Mouse (Mus musculus) CH12.LX (cell line): ENCODE results near the gene Kif22.

Experiments used
- CHD2 ChIP-seq: IDR thresholded peaks from 2 replicates; pipeline ENCODE4 v1.6.1; 2011; ENCODE audit warnings: low read length, improper control_type of control experiment
- CTCF ChIP-seq, 2 experiments: IDR thresholded peaks in 1 of 2; conservative IDR thresholded peaks in 1 of 2; 2 replicates each; pipeline ENCODE4 v1.5.1; 2011 to 2012; ENCODE audit warnings: low read depth in 2 of 2, low read length in 2 of 2, improper control_type of control experiment in 1 of 2, inconsistent platforms in 1 of 2, mild to moderate bottlenecking in 1 of 2, moderate library complexity in 1 of 2
- KAT2A ChIP-seq: IDR thresholded peaks from 2 replicates; pipeline ENCODE4 v1.6.1; 2012; ENCODE audit warnings: low read length, improper control_type of control experiment, inconsistent platforms; ENCODE audit not compliant: insufficient replicate concordance
- MYC ChIP-seq: IDR thresholded peaks from 2 replicates; pipeline ENCODE4 v1.6.1; 2011; ENCODE audit warnings: low read depth, mild to moderate bottlenecking, improper control_type of control experiment, low read length
- NRF1 ChIP-seq: IDR thresholded peaks from 2 replicates; pipeline ENCODE4 v1.6.1; 2014; ENCODE audit warnings: low read depth, mild to moderate bottlenecking, inconsistent platforms, low read length, improper control_type of control experiment, moderate library complexity
- POLR2A ChIP-seq: IDR thresholded peaks from 2 replicates; pipeline ENCODE4 v1.6.1; 2011; ENCODE audit warnings: low read depth, mild to moderate bottlenecking, improper control_type of control experiment, low read length
- POLR2AphosphoS2 ChIP-seq: IDR thresholded peaks from 2 replicates; pipeline ENCODE4 v1.6.1; 2011; ENCODE audit warnings: low read depth, low read length, improper control_type of control experiment
- UBTF ChIP-seq: IDR thresholded peaks from 2 replicates; pipeline ENCODE4 v1.6.1; 2012; ENCODE audit warnings: low read depth, mild to moderate bottlenecking, inconsistent platforms, low read length, improper control_type of control experiment, moderate library complexity
- USF1 ChIP-seq: IDR thresholded peaks from 2 replicates; pipeline ENCODE4 v1.6.1; 2014; ENCODE audit warnings: low read depth, mild to moderate bottlenecking, inconsistent platforms, low read length, improper control_type of control experiment
- ZC3H11A ChIP-seq: IDR thresholded peaks from 2 replicates; pipeline ENCODE4 v1.6.1; 2012; ENCODE audit warnings: low read depth, mild to moderate bottlenecking, inconsistent platforms, low read length, improper control_type of control experiment

GRCm38 (mm10) chr7:127004122-127004875 is 38.0 kb downstream of the Kif22 start:
- TF ChIP-seq KAT2A, result no peak
- no peak for TF ChIP-seq ZC3H11A
- peak in 1 of 2 experiments; percentile 36; a peak in 3 of 4 replicates for TF ChIP-seq CTCF (conservative IDR thresholded peaks at IDR 0.05 in 1 of 2, IDR thresholded peaks at IDR 0.05 in 1 of 2; ENCODE audit: low read depth in 2 of 2, low read length in 2 of 2)
- TF ChIP-seq POLR2A, result no peak
- TF ChIP-seq USF1, result no peak
- no peak for TF ChIP-seq CHD2
- no peak for TF ChIP-seq POLR2AphosphoS2
- TF ChIP-seq NRF1, result no peak
- peak; percentile 66; the same call in 1 of the 2 replicates for TF ChIP-seq MYC
- TF ChIP-seq UBTF, result no peak
